Mouse (Mus musculus): ENCODE measurements around the gene Tor1a. TPM values are rescaled to one million over a fixed set of nuclear protein-coding genes. Genes with fewer than 3 reads are reported as not detected.

Gene Tor1a
- 10 to 100 TPM; 44.7 to 48.7 TPM for total RNA-seq (2021)

GRCm38 (mm10) chr2:30967352-30968327, at the start of gene Tor1a:
Gene Tor1a, minus strand, starts transcription at chr2:30967933.
- intact Hi-C loops (cut with DNase I), result no loop called here

GRCm38 (mm10) chr2:31013371-31014120, 45.8 kb upstream of the Tor1a start:
- DNase-seq, result no peak
- intact Hi-C loops (cut with DNase I), result no loop called here

More at GRCm38 (mm10) chr2:30967352-30968327, at the start of gene Tor1a:
- peak; percentile 93 for DNase-seq

GRCm38 (mm10) chr2:31007208-31007607, 39.5 kb upstream of the Tor1a start:
- no peak for DNase-seq
- intact Hi-C loops (cut with DNase I), result no loop called here

- DNase-seq, result no peak
- intact Hi-C loops (cut with DNase I), result no loop called here
Measured at GRCm38 (mm10) chr2:31006434-31006833, 38.7 kb upstream of the Tor1a start.

DNA sequence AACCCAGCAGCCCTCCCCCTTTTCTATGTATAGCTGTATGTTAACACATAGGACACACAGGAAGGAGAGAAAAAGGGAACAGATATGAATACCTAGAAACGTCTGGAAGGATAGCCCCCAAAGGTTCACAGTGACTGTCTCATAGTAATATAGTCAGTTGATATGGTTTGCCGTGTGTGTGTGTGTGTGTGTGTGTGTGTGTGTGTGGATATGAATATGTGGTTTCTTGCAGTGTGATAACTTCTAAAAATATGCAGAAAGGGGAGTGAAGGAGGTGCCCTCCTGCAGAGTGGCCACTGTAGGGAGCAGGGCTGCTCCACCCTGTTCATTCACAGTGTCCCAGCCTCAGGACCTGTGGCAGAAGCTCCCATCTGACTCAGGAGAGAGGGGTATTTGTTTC, 37.7 kb upstream of the Tor1a start:
- intact Hi-C loops (cut with DNase I), result no loop called here
- DNase-seq, result no peak

DNA sequence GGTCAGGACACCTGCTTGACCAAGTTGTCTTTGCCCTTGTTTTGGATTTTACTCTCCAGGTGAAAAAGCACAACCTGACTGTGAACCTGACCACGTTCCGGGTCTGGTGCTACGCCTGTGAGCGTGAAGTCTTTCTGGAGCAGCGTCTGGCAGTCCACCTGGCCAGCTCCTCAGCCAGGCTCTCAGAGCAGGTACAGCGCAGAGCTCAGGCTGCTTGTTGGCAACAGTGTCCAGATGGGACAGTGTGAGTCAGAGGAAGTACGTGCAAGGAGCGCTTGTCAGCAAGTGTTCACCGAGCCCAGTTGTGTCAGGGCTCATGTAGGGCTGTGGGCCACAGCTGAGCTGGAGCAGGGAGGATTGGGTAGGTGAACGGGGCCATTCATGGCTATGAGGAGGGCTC, 35.1 kb upstream of the Tor1a start:
- no peak for DNase-seq
- intact Hi-C loops (cut with DNase I), result no loop called here

DNA sequence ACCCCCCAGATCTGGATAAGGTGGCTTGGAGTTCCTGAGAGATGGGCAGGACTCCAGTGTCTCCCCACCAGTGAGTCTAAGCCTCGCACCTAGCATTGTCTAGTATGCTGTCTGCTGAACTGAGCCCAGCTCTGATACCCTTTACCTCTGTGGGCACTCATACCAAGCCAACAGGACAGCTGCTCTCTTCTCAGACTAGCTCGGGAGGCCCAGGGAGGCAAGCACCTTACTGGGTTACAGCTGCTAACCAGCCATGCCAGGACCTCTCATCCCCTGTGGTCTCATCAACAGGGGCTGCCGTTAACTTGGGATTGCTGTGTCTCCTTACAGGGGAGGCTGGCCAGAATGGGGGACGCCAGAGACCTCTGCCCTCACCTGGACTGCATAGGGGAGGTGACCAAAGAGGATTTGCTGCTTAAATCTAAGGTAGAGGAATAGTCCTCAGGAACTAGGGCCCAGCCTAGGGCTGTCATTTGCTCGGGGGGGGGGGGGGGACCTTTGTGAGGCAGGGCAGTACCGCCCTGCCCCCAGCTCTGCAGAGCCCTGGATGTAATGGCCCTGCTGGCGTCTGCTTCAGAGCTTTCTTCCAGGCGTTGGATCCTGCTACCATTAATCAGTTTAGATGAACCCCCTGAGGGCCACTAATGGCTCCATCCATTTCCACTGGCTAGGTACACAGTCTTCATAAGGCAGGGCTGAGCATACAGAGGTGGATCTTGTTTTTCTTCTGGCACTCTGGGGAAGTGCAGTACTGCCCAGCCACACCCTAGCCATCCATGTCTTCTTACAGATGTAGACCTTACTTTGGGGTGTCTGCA, 30.9 kb upstream of the Tor1a start:
- intact Hi-C loops (cut with DNase I), result no loop called here
- DNase-seq, result no peak

DNA sequence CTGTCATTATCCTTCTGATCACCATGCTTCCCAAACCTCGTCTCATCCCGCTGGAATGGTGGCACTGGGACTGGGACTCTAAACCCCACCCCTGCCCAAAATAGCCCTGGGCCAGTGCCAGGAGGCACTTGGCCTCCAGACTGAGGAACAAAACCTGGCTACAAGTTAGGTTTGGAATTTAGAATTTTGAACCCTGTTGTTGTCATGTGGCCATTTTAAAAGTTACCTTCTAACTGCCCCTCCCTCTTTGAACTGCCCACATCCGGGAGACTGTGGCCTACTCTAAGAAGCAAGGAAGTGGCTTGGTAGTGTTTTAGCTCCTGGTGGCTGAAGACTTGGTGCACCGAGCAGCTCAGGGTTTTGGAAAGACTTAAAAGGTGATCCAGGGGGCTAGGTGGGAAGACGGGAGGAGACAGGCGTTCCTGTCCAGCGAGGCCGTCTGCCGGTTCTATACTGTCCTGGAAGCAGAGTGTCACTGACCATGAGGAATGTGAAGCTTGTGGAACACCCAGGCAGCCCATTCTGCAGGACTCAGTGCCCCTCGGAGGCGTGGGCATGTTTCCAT, 27.8 kb upstream of the Tor1a start:
- intact Hi-C loops (cut with DNase I), result no loop called here

GRCm38 (mm10) chr2:30994853-30995252, 27.1 kb upstream of the Tor1a start:
- intact Hi-C loops (cut with DNase I), result no loop called here
- no peak for DNase-seq

More for the DNA sequence above, 27.8 kb upstream of the Tor1a start:
- DNase-seq, result no peak

DNA sequence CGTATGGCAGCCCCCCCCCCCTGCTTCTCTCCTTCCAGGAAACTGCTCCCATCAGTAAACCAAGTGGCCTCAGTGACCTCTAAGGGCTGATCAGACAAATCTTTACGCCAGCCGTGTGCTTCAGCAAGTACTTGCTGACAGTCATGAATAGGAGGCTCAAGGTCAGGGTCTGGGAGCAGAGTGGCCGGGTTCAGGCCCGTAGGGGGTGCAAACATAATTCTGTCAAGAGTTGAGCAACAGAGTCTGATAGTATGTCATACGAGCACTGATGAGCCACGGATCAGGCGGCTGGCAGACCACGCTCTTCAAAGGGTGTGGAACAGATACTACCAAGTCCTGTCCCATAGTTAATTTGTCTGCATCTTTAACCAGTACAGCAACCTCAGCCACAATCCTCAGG, 22.5 kb upstream of the Tor1a start:
- intact Hi-C loops (cut with DNase I), result no loop called here
- DNase-seq, result no peak

- no peak for DNase-seq
- intact Hi-C loops (cut with DNase I), result no loop called here
Measured at GRCm38 (mm10) chr2:30985111-30986020, 17.6 kb upstream of the Tor1a start.

DNA sequence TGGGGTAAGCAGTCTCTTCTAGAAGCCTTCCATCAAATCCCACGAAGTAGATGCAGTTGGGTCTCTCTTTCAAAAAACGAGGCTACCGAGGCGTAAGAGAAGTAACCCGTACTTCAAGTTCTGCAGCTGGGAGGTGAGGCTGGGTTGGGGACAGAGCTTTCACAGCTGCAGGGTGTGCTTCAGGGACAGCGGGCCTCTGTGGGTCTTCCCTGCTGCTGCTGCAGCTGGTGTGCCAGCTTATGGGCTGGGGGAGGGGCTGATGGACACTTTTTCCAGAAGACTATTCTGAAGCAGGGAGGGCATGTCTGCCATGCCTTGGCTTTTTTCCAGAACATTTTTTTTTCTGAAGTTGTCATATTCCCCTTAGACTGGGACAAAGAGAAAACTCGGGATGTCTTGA, 15.3 kb upstream of the Tor1a start:
- DNase-seq, result peak; percentile 28

GRCm38 (mm10) chr2:30981790-30982513, 14.2 kb upstream of the Tor1a start, which contains the start of the genes BC005624 and Usp20:
Gene BC005624, minus strand, starts transcription at chr2:30982201.
Gene Usp20, plus strand, starts transcription at chr2:30982279.
- DNase-seq, result peak; percentile 100
- intact Hi-C loops (cut with DNase I), result no loop called here

More for the DNA sequence above, 15.3 kb upstream of the Tor1a start:
- intact Hi-C loops (cut with DNase I), result no loop called here

DNA sequence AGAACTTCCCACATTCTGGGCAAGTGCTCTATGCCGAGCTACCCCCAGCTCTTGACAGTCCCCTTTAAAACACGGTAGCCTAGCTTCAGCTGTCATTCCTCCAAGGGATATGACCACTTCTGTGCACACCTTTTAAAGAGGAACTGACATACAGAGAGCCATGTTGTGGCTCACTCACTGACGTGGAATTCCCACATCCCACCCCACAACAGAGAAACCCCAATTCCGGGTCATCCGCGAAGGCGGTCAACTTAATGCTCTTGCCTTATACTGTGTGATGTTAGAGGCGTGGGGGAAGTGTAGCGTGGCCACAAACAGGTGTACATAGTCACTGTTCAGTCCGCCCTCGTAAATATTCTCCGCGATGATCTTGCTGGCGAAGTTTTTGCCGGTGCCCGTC, 907 bp downstream of the Tor1a start:
- no peak for DNase-seq
- intact Hi-C loops (cut with DNase I), result no loop called here

DNA sequence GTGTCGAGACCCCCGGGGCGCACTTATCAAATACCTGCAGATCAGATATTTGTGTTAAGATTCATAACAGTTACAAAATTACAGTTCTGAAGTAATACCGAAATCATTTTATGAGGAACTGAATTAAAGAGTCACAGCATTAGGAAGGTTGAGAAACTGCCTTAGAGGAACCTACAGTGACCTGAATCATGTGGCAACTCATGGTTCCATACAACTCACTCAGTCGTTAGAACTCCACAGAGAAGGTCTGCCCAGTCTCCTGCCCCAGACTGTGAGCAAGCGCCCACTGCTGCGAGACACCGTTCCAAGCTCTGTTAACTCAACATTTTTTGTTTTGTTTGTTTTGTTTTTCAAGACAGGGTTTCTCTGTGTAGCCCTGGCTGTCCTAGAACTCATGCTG, 2.1 kb downstream of the Tor1a start:
- intact Hi-C loops (cut with DNase I), result no loop called here
- DNase-seq, result no peak

GRCm38 (mm10) chr2:30962570-30963254, 5.0 kb downstream of the Tor1a start:
- no peak for DNase-seq
- intact Hi-C loops (cut with DNase I), result no loop called here

DNA sequence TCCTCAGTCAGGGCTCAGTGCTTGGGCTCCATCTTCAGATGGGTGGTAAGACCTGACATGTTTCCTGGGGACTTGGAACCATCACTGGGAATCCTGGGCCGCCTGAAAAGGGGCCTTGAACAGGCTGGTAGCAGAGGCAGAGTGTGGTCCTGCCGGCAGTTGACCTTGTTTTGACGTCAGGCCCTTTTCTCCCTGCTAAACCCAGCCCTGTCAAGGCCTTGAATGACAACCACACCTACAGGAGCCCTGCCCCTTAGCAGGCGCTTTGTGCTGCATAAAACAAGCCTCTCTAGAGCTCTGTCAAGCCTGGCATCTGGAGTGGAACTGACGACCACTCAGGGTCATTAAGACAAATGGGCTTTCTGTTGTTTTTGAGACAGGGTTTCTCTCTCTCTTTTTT, 7.9 kb downstream of the Tor1a start:
- DNase-seq, result no peak
- intact Hi-C loops (cut with DNase I), result no loop called here

DNA sequence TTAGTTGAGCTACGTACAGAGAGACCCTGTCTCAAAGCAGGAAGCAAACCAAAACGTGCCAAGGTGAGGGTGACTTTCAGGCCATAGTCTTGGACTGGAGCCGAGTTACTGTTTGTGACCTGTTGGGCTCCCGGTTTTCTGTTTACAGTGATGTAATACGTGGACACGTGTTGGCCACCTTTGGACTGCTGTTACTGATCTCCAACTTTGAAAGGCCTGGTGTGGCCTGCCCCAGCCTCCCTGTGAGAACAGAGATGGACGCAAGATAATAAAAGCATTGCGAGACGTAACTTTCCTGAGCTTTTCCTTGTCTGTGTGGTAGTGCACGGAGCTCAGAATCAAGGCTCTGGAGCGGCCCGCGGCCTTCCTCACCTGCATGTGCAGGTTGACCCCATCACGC, 9.0 kb downstream of the Tor1a start:
- no peak for DNase-seq
- intact Hi-C loops (cut with DNase I), result no loop called here
